Mouse (Mus musculus) embryonic facial prominence, embryonic 12.5 days (tissue): Measurements from ENCODE around the gene Gpx8. TPM values are rescaled to one million over a fixed set of nuclear protein-coding genes. Genes with fewer than 3 reads are reported as not detected.
A peak's percentile ranks its signal among the peaks of the same experiment; 100 is the strongest.
"Not testable (repeated sequence)": the region's sequence is repeated elsewhere in the genome, so short reads cannot be mapped to it uniquely, and the experiment has no call there.

Experiments used
- ATAC-seq: fragments of 200-750 bp; cut with Nextera tagmentation; 2 replicates; pipeline ENCODE4 v1.8.0; 2017; ENCODE audit not compliant: insufficient number of reproducible peaks, insufficient read depth, low FRiP score, low TSS enrichment
- H3K27ac ChIP-seq: fragments of 300-500 bp; sonication (generic); 2 replicates; pipeline ENCODE4 v1.5.1; 2016; ENCODE audit warnings: mild to moderate bottlenecking
- H3K27me3 ChIP-seq: fragments of 300-500 bp; sonication (generic); 2 replicates; pipeline ENCODE4 v1.6.1; 2016; ENCODE audit warnings: mild to moderate bottlenecking, moderate library complexity
- H3K36me3 ChIP-seq: fragments of 300-500 bp; sonication (generic); 2 replicates; pipeline ENCODE4 v1.6.1; 2016; ENCODE audit warnings: mild to moderate bottlenecking
- H3K4me1 ChIP-seq: fragments of 300-500 bp; sonication (generic); 2 replicates; pipeline ENCODE4 v1.6.1; 2016
- H3K4me2 ChIP-seq: fragments of 300-500 bp; sonication (generic); replicated peaks from 2 replicates; pipeline ENCODE4 v1.6.1; 2016; ENCODE audit warnings: mild to moderate bottlenecking, moderate library complexity
- H3K4me3 ChIP-seq: fragments of 300-500 bp; sonication (generic); 2 replicates; pipeline ENCODE4 v1.5.1; 2016; ENCODE audit warnings: mild to moderate bottlenecking
- H3K9ac ChIP-seq: fragments of 300-500 bp; sonication (generic); 2 replicates; pipeline ENCODE4 v1.6.1; 2016; ENCODE audit warnings: mild to moderate bottlenecking, moderate library complexity
- H3K9me3 ChIP-seq: fragments of 300-500 bp; sonication (generic); 2 replicates; pipeline ENCODE4 v1.6.1; 2016; ENCODE audit warnings: mild to moderate bottlenecking, moderate library complexity
- WGBS: fragments of 180-500 bp; shearing (Covaris S2); methylation state at CpG from one replicate; pipeline ENCODE4 v1.1.7; 2016; 5-methylcytosine and 5-hydroxymethylcytosine counted together
- polyA plus RNA-seq: library from polyadenylated mRNA; unstranded; fragments of >200 nt; fragmentation: Nextera tagmentation; extraction: Ambion mirVana; gene quantifications from 2 replicates; pipeline ENCODE4 v1.2.1, GENCODE M21; 2016

Gpx8 gene
- polyA plus RNA-seq, 1 experiment from 2014 or later: 164 TPM

DNA sequence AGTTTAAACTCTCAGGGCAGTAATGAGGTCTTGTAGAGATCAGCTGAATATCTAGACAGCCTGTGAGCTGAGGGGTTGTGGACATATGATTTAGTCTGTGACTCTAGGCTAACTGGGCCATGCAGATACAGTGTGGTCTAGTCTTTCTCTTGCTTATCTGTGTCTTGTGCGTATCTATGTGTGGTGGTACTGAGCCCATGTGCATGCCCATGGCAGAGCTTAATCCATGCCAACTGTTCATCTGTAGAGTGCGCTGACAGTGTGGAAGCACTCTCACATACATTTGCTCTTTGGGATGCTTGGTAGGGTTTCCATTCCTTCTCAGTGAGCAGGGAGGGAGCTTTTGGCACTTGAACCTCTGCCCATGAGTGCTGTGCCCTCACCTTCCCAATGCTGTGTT lies 24.7 kb downstream of the Gpx8 start:
- Histone ChIP-seq H3K27ac (no peak overlapping the region), H3K4me2 (no peak overlapping the region), H3K4me1 (no peaks in the 10 kb centered on the region), H3K9me3 (no peaks in the 10 kb centered on the region), H3K27me3 (peaks cover 6% of the 10 kb centered on the region; the same call in 1 of the 2 replicates), H3K36me3 (no peaks in the 10 kb centered on the region), H3K4me3 (no peak overlapping the region), H3K9ac (no peak overlapping the region)
- 93% methylated on average over 2 of the region's 2 CpGs for WGBS
- no peak for ATAC-seq

DNA sequence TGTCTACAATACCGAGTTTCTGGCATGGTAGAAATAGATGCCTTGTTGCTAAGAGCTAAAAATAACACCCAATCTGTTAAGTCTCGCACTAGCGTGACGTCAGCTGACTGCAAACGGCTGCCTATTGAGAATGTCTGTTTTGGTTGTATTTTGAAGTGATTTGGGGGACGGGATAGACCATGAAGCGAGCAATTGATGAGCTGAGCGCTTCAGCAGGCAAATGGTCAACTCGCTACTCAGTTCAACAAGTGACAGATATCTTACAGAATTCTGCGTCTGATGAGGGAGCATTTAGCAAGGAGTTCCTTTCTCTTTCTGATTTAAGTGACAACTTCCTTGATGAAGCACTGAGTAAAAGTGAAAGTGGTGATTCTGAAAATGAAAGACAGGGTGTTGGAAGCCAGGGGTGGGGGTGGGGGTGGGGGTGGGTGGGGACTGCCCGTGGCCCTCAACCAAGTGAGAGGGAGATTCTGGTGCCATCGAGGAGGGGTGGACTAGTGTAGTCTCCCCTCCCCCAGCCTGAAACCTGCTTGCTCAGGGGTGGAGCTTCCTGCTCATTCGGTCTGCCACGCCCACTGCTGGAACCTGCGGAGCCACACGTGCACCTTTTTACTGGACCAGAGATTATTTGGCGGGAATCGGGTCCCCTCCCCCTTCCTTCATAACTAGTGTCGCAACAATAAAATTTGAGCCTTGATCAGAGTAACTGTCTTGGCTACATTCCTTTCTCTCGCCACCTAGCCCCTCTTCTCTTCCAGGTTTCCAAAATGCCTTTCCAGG lies 32.8 kb downstream of the Gpx8 start:
- H3K4me3 ChIP-seq, H3K9me3 ChIP-seq: not testable (repeated sequence)
- H3K4me2 ChIP-seq: 0 out of 2 replicates have a peak overlapping the region, but pooled peaks have one; percentile 21

DNA sequence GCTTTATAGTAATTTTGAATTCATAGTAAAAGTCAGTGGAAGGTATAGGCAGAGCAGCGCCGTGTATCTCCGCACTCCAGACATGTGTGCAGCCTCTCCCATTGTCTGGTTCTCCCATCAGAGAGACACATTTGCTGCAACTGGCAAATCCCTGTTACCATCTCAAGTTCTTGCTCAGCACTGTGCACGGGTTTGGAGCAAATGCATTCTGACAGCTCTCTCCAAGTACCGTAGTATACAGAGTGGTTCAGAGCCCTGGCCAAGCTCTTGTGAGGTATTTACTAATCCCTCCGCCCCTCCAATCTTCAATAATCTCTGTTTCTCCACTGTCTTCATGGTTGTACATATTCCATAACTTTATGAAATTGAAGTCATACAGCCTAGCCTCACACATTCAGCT lies 33.5 kb downstream of the Gpx8 start:
- no peak for ATAC-seq
- H3K9ac ChIP-seq: no peak overlapping the region
- WGBS: 79% methylated on average over 6 of the region's 6 CpGs
- H3K36me3 ChIP-seq: no peaks in the 10 kb centered on the region
- no peak overlapping the region for H3K27ac ChIP-seq
- H3K4me1 ChIP-seq: no peaks in the 10 kb centered on the region
- H3K4me3 ChIP-seq: no peak overlapping the region
- no peaks in the 10 kb centered on the region for H3K27me3 ChIP-seq
- H3K4me2 ChIP-seq: no peak overlapping the region
- no peaks in the 10 kb centered on the region for H3K9me3 ChIP-seq

More for the DNA sequence above, 32.8 kb downstream of the Gpx8 start:
- H3K36me3 ChIP-seq, H3K27ac ChIP-seq, H3K4me1 ChIP-seq, ATAC-seq, H3K9ac ChIP-seq, H3K27me3 ChIP-seq: not testable (repeated sequence)
- 58% methylated on average over 20 of the region's 20 CpGs for WGBS

DNA sequence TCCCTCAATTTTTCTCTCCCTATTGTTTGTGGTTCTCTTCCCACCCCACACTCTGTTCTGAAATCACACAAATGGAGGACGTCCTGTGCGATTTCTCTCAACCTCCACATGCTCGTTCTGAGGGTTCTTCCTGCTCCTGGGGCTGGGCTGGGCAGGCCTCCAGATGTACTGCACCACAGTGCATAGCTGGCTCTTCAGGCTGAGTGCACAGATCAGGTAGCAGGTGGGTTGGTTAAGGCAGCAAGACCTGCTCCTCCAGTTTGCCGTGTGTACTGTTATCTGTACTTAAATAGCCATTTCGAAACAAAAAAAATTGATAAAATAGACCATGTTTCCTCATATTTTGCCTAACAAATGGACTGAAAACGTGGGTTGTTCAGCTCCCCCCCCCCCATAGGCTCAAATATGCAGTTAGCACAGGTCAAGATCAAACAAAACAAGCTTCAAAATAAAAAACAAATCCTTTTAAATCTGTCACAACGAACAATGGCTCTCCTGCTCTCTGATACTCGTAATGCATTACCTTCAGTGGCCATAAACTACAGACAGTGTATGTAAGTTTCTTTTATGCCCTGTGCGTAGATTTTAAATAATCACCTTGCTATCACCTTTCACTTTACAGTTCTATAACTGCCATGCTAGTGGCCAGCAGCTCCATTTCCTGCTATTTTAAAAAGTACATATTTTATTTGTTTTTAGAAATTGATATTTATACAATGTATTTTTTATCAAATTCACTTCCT lies 45.5 kb downstream of the Gpx8 start:
- Histone ChIP-seq H3K9ac (no peak overlapping the region), H3K36me3 (no peaks in the 10 kb centered on the region), H3K4me1 (peaks cover 6% of the 10 kb centered on the region), H3K27me3 (peaks cover 51% of the 10 kb centered on the region), H3K4me3 (no peak overlapping the region), H3K4me2 (no peak overlapping the region), H3K27ac (no peak overlapping the region), H3K9me3 (no peaks in the 10 kb centered on the region)
- 60% methylated on average over 9 of the region's 9 CpGs for WGBS
- ATAC-seq: no peak

DNA sequence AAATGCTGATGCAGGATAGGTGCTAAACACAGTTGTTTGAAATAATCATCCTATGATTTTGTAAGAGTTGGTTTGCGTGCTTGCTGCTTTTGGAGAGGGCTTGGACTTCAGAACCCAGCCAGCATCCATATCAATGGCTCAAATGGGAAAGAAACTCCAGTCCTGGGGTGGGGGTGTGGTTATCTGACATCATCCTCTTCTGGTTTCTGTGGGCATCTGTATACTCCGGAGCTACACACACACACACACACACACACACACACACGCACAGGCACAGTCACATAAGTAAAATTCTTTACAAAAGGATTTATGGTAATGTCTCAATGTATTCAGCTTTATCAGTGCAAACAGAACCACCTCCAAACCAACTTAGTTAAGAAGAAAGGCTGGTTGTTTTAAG lies 46.1 kb downstream of the Gpx8 start:
- Histone ChIP-seq H3K27ac (no peak overlapping the region), H3K4me1 (peaks cover 6% of the 10 kb centered on the region), H3K9me3 (no peaks in the 10 kb centered on the region), H3K27me3 (peaks cover 57% of the 10 kb centered on the region), H3K36me3 (no peaks in the 10 kb centered on the region), H3K9ac (no peak overlapping the region), H3K4me2 (no peak overlapping the region), H3K4me3 (no peak overlapping the region)
- WGBS: 81% methylated on average over 3 of the region's 3 CpGs
- ATAC-seq: no peak

DNA sequence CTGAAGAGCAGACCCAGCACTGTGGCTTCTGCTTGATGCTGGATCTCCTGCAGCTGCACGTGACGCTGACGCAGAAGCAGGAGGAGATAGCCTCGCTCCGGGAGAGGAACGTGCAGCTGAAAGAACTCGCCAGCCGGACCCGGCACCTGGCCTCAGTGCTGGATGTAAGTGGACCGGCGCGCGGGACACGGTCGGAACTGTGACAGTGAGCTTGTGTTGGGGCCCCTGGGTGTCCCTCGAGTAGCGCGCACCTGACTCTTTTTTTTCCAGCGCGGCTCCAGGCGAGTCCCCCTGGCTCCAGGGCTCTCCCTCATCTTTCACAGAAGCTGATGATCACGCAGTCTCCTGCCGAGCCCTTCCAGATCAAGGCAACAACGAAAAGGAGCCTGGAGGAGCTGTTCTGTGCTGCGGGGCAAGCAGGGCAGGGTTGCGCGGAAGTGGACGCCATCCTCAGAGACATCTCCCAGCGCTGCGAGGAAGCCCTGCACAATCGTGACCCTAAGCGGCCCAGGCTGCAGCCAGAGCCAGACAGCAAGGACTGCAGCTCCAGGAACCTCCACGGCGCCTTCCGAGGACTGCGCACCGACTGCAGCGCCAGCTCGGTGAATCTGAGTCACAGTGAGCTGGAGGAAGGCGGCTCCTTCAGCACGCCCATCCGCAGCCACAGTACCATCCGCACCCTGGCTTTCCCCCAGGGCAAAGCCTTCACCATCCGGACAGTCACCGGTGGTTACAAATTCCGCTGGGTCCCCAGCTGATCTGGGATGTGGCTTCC lies 47.6 kb downstream of the Gpx8 start:
- Histone ChIP-seq H3K9ac (peak overlapping the region; percentile 50), H3K27me3 (peaks cover 72% of the 10 kb centered on the region), H3K4me2 (peak overlapping the region; percentile 94), H3K4me1 (peaks cover 11% of the 10 kb centered on the region), H3K9me3 (no peaks in the 10 kb centered on the region), H3K36me3 (no peaks in the 10 kb centered on the region), H3K27ac (no peak overlapping the region), H3K4me3 (peak overlapping the region; percentile 44)
- under 1% methylated on average over 46 of the region's 46 CpGs for WGBS
- 0 out of 2 replicates have a peak, but pooled peaks have one; percentile 50 for ATAC-seq

DNA sequence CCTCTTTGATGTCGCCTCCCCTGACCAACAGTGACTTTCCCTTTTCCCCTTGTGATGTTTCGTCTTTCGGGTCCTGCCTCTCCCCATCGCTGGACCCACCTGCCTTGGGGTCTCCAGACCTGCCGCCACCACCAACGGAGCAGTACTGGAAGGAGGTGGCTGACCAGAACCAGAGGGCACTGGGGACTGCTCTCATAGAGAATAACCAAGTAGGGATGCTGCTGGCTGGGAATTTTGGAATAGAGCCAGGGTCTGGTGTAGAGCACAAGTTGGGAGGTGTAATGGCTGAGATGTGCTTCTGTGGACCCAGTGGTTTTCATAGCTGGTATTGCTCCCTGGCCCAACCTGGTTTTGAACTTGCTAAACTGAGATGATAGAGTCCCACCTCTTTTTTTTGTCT lies 48.8 kb downstream of the Gpx8 start:
- no peaks in the 10 kb centered on the region for H3K9me3 ChIP-seq
- H3K4me2 ChIP-seq: no peak overlapping the region
- H3K27me3 ChIP-seq: peaks cover 83% of the 10 kb centered on the region
- no peak overlapping the region for H3K27ac ChIP-seq
- no peak overlapping the region for H3K4me3 ChIP-seq
- no peaks in the 10 kb centered on the region for H3K36me3 ChIP-seq
- no peak for ATAC-seq
- 62% methylated on average over 6 of the region's 6 CpGs for WGBS
- H3K9ac ChIP-seq: no peak overlapping the region
- peaks cover 17% of the 10 kb centered on the region for H3K4me1 ChIP-seq

DNA sequence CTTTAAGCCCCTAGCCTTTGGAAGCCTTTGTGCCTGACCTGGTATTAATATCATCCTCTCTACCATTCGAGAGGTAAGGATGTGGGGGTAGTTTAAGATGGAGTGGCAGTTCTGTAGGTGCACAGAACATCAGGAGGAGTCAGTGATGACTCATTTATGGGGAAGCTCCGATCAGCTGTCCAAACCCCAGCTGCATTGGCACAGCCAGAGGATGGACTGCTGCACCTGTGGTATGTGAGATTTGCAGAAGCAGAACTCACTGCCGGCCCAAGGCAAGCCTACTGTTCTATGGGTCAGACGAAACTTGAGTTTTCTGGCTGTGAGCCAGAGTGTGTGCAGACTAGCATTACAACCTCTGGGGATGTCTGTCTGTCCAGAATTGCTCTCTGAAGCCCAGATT lies 49.8 kb downstream of the Gpx8 start:
- no peak overlapping the region for H3K4me3 ChIP-seq
- no peak overlapping the region for H3K27ac ChIP-seq
- peaks cover 17% of the 10 kb centered on the region for H3K4me1 ChIP-seq
- ATAC-seq: no peak
- H3K36me3 ChIP-seq: no peaks in the 10 kb centered on the region
- no peak overlapping the region for H3K9ac ChIP-seq
- H3K9me3 ChIP-seq: no peaks in the 10 kb centered on the region
- peaks cover 90% of the 10 kb centered on the region for H3K27me3 ChIP-seq
- no peak overlapping the region for H3K4me2 ChIP-seq
- 58% methylated on average over 4 of the region's 4 CpGs for WGBS

DNA sequence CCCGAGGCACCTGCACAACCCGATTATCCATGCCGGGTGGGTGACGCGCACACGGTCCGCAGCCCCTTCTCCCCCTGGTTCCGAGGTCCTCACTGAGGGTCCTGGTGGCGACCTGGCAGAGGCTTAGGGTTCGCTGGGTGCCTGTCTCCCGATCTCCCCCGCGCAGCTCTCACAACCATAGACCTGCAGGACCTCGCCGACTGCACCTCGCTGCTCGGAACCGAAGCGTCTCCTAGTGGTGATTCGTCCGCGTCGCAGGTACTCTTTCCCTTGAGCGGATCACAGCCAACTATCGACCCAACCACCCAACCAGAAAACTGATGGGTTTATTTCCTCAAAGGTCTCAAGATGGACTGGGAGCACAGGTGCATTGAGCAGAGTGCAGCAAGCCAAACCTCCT lies 52.0 kb downstream of the Gpx8 start:
- no peak for ATAC-seq
- Histone ChIP-seq H3K4me1 (peaks cover 22% of the 10 kb centered on the region), H3K36me3 (no peaks in the 10 kb centered on the region), H3K4me3 (peak overlapping the region; percentile 39), H3K9me3 (no peaks in the 10 kb centered on the region), H3K9ac (no peak overlapping the region), H3K27me3 (peaks cover 95% of the 10 kb centered on the region), H3K4me2 (peak overlapping the region; percentile 69), H3K27ac (no peak overlapping the region)
- under 1% methylated on average over 25 of the region's 25 CpGs for WGBS

DNA sequence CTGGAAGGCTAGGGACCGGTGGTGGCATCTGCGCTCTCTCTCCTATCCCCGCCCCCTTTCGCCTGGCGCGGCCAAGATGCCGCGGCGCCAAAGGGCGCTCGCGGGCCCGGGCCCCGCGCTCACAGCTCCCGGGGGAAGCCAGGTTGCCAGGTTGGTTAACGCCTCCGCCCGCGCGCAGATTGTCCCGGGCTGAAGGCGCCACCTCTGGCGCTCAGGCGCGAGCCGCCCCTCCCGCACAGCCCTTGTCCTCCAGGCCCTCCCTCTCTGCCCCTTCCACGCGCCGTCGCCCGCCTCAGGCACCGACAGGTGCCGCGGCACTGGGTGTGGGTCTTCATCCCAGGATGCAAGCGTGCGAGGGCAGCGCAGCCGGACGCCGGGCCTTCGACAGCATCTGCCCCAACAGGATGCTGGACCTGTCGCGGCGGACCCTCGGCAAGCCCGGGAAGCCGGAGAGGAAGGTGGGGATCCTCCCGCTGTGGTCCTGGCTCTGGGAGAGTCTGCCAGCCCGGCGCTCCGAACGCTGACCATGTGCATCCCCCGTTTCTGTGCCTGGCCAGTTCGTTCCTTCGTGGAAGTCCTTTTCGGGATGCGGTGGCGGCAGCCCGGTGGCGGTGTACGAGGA lies 52.6 kb downstream of the Gpx8 start, which contains the start of gene Mcidas:
Mcidas (plus strand) TSS at position 315 of the 622 bp plus-strand sequence.
- H3K36me3 ChIP-seq: no peaks in the 10 kb centered on the region
- H3K27ac ChIP-seq: no peak within 1 kb of the TSS
- H3K4me1 ChIP-seq: peaks cover 24% of the 10 kb centered on the region
- H3K9me3 ChIP-seq: no peaks in the 10 kb centered on the region
- H3K27me3 ChIP-seq: peaks cover 95% of the 10 kb centered on the region
- peak within 1 kb of the TSS; percentile 69 for H3K4me2 ChIP-seq
- 1% methylated on average over 63 of the region's 63 CpGs for WGBS
- peak within 1 kb of the TSS; percentile 39 for H3K4me3 ChIP-seq
- no peak; the same call in 1 of the 2 replicates for ATAC-seq
- H3K9ac ChIP-seq: peak within 1 kb of the TSS; percentile 36
